Mouse (Mus musculus): Measurements from ENCODE around the gene Chrna9.

The Chrna9 gene

DNA sequence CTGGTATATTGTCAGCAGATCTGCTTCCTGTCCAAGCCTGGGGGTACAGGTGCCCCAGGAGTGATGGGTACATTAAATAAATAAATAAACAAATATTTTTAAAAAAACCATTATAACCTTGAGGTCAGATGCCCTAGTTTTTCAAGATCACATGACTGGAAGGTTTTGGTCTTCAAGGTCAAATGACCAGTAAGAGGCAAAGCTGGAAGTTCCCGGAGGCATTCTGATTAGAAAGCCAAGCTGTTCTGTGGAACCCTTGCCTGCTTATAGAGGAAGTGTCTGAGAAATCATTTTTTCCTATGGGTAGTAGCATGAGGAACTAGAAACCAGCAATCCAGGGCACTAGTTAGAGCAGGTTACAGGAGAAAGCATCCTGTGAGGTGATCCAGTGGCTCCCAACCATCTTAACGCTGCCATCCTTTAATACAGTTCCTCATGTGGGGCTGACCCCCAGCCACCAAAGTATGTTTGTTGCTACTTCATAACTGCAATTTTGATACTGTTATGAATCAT is 80.8 kb downstream of the Chrna9 start:
- no peak for DNase-seq

DNA sequence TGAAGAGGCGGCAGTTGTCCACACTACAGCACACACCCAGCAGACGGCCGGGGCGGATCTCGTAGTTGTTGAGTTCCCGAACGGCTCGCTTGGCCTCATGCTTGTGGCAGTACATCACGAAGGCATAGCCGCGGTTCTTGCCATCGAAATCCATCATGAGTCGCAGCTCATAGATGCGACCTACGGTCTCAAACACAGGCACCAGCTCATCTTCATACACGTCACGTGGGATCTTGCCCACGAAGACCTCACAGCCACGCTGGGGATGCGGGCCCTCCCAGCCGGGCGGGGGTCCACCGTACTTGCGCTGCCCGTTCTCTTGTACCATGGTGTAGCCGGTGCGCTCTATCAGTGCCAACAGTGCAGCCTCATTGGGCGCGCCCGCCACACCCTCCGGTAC is 92.1 kb downstream of the Chrna9 start:
- no peak for DNase-seq

Data from kidney, adult 11 months (tissue).